Mouse (Mus musculus) C2C12 (cell line): ENCODE data around the gene Slc29a1.

Experiments
- CTCF ChIP-seq: IDR thresholded peaks from one replicate; pipeline ENCODE4 v1.5.1; 2011; ENCODE audit not compliant: control insufficient read depth, insufficient read depth, insufficient read length
- MAX ChIP-seq: IDR thresholded peaks from one replicate; pipeline ENCODE4 v1.6.1; 2011; ENCODE audit warnings: mild to moderate bottlenecking, control low read depth
- MYOG ChIP-seq: IDR thresholded peaks from one replicate; pipeline ENCODE4 v1.6.1; 2011; ENCODE audit not compliant: control insufficient read depth, insufficient read length; ENCODE audit errors: extremely low read depth
- USF1 ChIP-seq: IDR thresholded peaks from one replicate; pipeline ENCODE4 v1.6.1; 2011; ENCODE audit warnings: low read depth, mild to moderate bottlenecking, control low read depth, moderate library complexity

DNA sequence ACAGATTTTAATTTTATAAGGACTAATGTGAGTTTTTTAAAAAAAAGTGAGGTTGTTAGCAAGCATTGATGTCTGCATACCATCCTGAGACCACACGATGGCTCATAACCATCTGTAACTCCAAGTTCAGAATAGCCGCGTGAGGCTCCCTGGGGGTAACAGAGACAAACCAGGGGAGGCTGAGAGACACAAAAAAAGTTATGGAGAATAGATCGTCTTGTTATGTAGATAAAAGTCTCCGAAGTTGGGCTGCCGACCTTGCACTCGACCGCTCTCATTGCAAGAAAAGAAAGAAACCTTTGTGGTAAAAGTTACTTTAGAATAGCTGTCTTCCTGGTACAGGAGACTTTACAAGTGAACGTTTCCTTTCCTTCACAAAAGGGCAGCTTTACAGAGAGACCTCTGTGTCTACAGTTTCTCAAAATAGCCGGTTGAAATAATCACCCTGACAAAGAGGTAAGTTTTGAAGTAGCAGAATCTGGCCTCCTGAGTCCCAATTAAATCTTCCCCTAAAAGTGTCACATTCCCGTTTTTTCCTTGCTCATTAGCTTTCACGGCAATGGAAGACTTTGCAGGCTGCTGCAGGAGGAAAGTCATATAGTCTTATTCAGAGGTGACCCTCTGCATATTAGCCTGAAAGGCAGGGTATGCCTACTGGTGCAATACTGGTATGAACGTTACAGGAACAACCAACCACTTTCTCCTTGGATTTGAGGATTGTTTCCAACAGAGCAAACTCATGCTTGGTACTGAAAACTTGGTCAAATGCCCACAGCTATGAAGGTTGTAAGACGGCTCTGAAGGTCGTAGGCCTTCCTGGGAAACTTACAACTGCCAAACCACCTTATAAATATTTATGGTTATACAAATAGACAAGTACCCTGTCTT lies 7.8 kb upstream of the Slc29a1 start:
- TF ChIP-seq MAX (no peak), CTCF (no peak), USF1 (no peak), MYOG (no peak)
